Mouse (Mus musculus): ENCODE data around the gene Dpm3.

DNA sequence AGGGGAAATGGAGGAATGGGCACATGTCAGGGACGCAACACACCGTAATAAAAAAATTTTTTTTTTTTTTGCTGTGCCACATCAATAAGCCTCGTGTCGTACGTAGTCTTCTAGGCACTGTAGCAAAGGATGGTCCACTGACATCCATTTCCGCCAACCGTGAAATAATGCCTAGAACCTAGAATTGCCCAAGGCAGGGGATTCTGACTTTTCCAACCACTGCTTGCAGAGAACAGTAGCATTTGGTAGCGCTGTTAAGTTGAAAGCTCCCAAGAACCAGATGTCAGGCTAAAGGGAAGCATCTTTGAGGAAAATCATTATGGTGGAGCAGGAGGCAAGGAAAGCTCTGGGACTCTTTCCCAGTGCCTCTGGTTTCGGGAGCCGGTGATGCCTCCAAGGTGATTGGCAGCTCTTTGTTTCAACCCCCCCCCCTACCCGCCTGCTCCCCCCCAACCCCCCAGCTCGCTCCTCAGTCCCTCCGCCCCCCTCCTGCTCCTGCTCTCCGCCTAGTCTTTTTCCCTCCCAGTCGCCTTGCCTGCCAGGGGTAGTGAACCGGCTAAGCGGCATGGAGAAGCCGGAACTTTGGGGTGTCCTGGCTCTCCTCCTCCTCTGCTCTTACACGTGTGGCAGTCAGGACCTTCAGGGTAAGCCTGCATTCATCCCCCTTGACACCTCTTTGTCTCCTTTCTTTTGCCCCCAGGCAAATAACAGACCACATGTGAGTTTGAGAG, 44.3 kb upstream of the Dpm3 start, which contains the start of gene Thbs3:
- TF ChIP-seq CTCF (IDR thresholded peaks at IDR 0.05; ENCODE audit: control insufficient read depth, insufficient read depth, low read length) (no peak), POLR2A (IDR thresholded peaks at IDR 0.05; ENCODE audit: borderline replicate concordance, control insufficient read depth, low read depth, low read length) (no peak)

All from bone marrow, adult 2 months (tissue).